Mouse (Mus musculus): ENCODE results near the gene Eif3k. TPM values are rescaled to one million over a fixed set of nuclear protein-coding genes. Genes with fewer than 3 reads are reported as not detected.
A peak's percentile ranks its signal among the peaks of the same experiment; 100 is the strongest.

The Eif3k gene
- polyA plus RNA-seq, 1 experiment = 429 TPM

GRCm38 (mm10) chr7:28984452-28984851, 2.8 kb upstream of the Eif3k start:
- peaks cover 11% of the 10 kb centered on the region for H3K79me3 ChIP-seq (ENCODE audit: low read depth)
- no peaks in the 10 kb centered on the region for H3K36me3 ChIP-seq (ENCODE audit: control insufficient read depth, insufficient read depth)
- H3K27me3 ChIP-seq (ENCODE audit: control insufficient read depth, insufficient read depth, insufficient read length) = peaks cover 4% of the 10 kb centered on the region
- TF ChIP-seq MYOG (IDR thresholded peaks at IDR 0.05; ENCODE audit: control insufficient read depth, extremely low read depth, insufficient read length) (no peak), CTCF (IDR thresholded peaks at IDR 0.05; ENCODE audit: control insufficient read depth, insufficient read depth, insufficient read length) (no peak), USF1 (IDR thresholded peaks at IDR 0.05; ENCODE audit: low read depth) (no peak), CEBPB (IDR thresholded peaks at IDR 0.05; ENCODE audit: low read depth) (no peak), FOSL1 (IDR thresholded peaks at IDR 0.05; ENCODE audit: insufficient read depth, low read length, poor library complexity, severe bottlenecking) (no peak), MYOD1 (IDR thresholded peaks at IDR 0.05; ENCODE audit: control insufficient read depth, insufficient read length, low read depth) (no peak), MAX (IDR thresholded peaks at IDR 0.05) (no peak)
- peaks cover 16% of the 10 kb centered on the region for H3K79me2 ChIP-seq (ENCODE audit: control insufficient read depth, insufficient read depth)
- H3ac ChIP-seq (ENCODE audit: control insufficient read depth, insufficient read length, low read depth) = no peak overlapping the region
- H3K4me3 ChIP-seq (ENCODE audit: insufficient read depth, poor library complexity, severe bottlenecking) = no peak overlapping the region

DNA sequence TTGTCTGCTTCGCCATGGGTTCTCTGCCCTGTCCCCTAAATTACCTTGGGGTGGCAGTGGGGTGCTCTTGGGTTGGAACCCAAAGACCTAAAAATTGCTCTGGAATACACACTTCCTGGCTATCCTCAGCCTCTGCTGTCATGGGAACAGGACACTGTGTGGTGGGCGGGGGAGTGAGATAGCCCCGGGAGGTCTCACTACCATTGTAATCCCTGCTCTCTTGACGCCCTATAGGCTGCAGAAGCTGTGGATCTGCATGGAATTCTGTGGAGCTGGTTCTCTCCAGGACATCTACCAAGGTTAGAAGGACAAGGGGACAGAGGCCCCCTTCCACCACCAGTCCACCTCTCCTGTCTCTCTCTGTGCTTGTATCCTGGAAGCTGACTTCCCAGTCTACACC, 2.2 kb upstream of the Eif3k start:
- peaks cover 16% of the 10 kb centered on the region for H3K79me3 ChIP-seq (ENCODE audit: low read depth)
- peaks cover 22% of the 10 kb centered on the region for H3K79me2 ChIP-seq (ENCODE audit: control insufficient read depth, insufficient read depth)
- H3K36me3 ChIP-seq (ENCODE audit: control insufficient read depth, insufficient read depth) = peaks cover 3% of the 10 kb centered on the region
- peaks cover 4% of the 10 kb centered on the region for H3K27me3 ChIP-seq (ENCODE audit: control insufficient read depth, insufficient read depth, insufficient read length)
- no peak for TF ChIP-seq CEBPB (IDR thresholded peaks at IDR 0.05; ENCODE audit: low read depth)
- no peak for TF ChIP-seq MAX (IDR thresholded peaks at IDR 0.05)
- TF ChIP-seq FOSL1 (IDR thresholded peaks at IDR 0.05; ENCODE audit: insufficient read depth, low read length, poor library complexity, severe bottlenecking) = no peak
- no peak for TF ChIP-seq CTCF (IDR thresholded peaks at IDR 0.05; ENCODE audit: control insufficient read depth, insufficient read depth, insufficient read length)
- no peak for TF ChIP-seq MYOG (IDR thresholded peaks at IDR 0.05; ENCODE audit: control insufficient read depth, extremely low read depth, insufficient read length)
- TF ChIP-seq MYOD1 (IDR thresholded peaks at IDR 0.05; ENCODE audit: control insufficient read depth, insufficient read length, low read depth) = no peak
- TF ChIP-seq USF1 (IDR thresholded peaks at IDR 0.05; ENCODE audit: low read depth) = no peak
- no peak overlapping the region for H3ac ChIP-seq (ENCODE audit: control insufficient read depth, insufficient read length, low read depth)
- no peak overlapping the region for H3K4me3 ChIP-seq (ENCODE audit: insufficient read depth, poor library complexity, severe bottlenecking)

DNA sequence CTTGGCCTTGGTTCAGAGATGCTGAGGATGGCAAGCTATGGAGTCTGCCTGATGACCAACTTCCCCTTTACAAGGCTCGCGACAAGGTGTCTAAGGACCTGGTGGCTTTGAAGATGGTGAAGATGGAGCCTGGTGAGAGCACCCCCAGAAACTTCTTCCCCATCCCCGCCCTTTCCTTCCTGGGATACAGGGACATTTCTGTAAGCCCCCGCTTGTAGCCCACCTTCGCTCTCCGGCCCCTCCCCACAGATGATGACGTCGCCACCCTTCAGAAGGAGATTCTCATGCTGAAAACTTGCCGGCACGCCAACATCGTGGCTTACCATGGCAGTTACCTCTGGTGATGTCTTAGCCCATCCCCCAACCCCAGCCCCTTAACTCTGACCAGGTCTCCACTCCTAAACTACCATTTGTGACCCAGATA, 1.5 kb upstream of the Eif3k start:
- H3K4me3 ChIP-seq (ENCODE audit: insufficient read depth, poor library complexity, severe bottlenecking) = no peak overlapping the region
- TF ChIP-seq CEBPB (IDR thresholded peaks at IDR 0.05; ENCODE audit: low read depth) = no peak
- no peak for TF ChIP-seq MYOD1 (IDR thresholded peaks at IDR 0.05; ENCODE audit: control insufficient read depth, insufficient read length, low read depth)
- no peak for TF ChIP-seq MAX (IDR thresholded peaks at IDR 0.05)
- TF ChIP-seq CTCF (IDR thresholded peaks at IDR 0.05; ENCODE audit: control insufficient read depth, insufficient read depth, insufficient read length) = no peak
- TF ChIP-seq USF1 (IDR thresholded peaks at IDR 0.05; ENCODE audit: low read depth) = no peak
- no peak for TF ChIP-seq FOSL1 (IDR thresholded peaks at IDR 0.05; ENCODE audit: insufficient read depth, low read length, poor library complexity, severe bottlenecking)
- no peak for TF ChIP-seq MYOG (IDR thresholded peaks at IDR 0.05; ENCODE audit: control insufficient read depth, extremely low read depth, insufficient read length)
- peaks cover 8% of the 10 kb centered on the region for H3K36me3 ChIP-seq (ENCODE audit: control insufficient read depth, insufficient read depth)
- H3ac ChIP-seq (ENCODE audit: control insufficient read depth, insufficient read length, low read depth) = no peak overlapping the region
- H3K27me3 ChIP-seq (ENCODE audit: control insufficient read depth, insufficient read depth, insufficient read length) = peaks cover 4% of the 10 kb centered on the region
- H3K79me3 ChIP-seq (ENCODE audit: low read depth) = peaks cover 16% of the 10 kb centered on the region
- peaks cover 29% of the 10 kb centered on the region for H3K79me2 ChIP-seq (ENCODE audit: control insufficient read depth, insufficient read depth)

GRCm38 (mm10) chr7:28982274-28983013, 780 bp upstream of the Eif3k start:
- Histone ChIP-seq H3K27me3 (ENCODE audit: control insufficient read depth, insufficient read depth, insufficient read length) (no peaks in the 10 kb centered on the region), H3ac (ENCODE audit: control insufficient read depth, insufficient read length, low read depth) (peak overlapping the region; percentile 88), H3K4me3 (ENCODE audit: insufficient read depth, poor library complexity, severe bottlenecking) (peak overlapping the region; percentile 21), H3K79me2 (ENCODE audit: control insufficient read depth, insufficient read depth) (peaks cover 30% of the 10 kb centered on the region), H3K79me3 (ENCODE audit: low read depth) (peaks cover 16% of the 10 kb centered on the region), H3K36me3 (ENCODE audit: control insufficient read depth, insufficient read depth) (peaks cover 14% of the 10 kb centered on the region)
- no peak for TF ChIP-seq USF1 (IDR thresholded peaks at IDR 0.05; ENCODE audit: low read depth)
- no peak for TF ChIP-seq MYOG (IDR thresholded peaks at IDR 0.05; ENCODE audit: control insufficient read depth, extremely low read depth, insufficient read length)
- no peak for TF ChIP-seq CEBPB (IDR thresholded peaks at IDR 0.05; ENCODE audit: low read depth)
- no peak for TF ChIP-seq FOSL1 (IDR thresholded peaks at IDR 0.05; ENCODE audit: insufficient read depth, low read length, poor library complexity, severe bottlenecking)
- no peak for TF ChIP-seq CTCF (IDR thresholded peaks at IDR 0.05; ENCODE audit: control insufficient read depth, insufficient read depth, insufficient read length)
- no peak for TF ChIP-seq MAX (IDR thresholded peaks at IDR 0.05)
- no peak for TF ChIP-seq MYOD1 (IDR thresholded peaks at IDR 0.05; ENCODE audit: control insufficient read depth, insufficient read length, low read depth)

- peaks cover 30% of the 10 kb centered on the region for H3K79me2 ChIP-seq (ENCODE audit: control insufficient read depth, insufficient read depth)
- H3K79me3 ChIP-seq (ENCODE audit: low read depth) = peaks cover 16% of the 10 kb centered on the region
- TF ChIP-seq CEBPB (IDR thresholded peaks at IDR 0.05; ENCODE audit: low read depth) (no peak), MYOD1 (IDR thresholded peaks at IDR 0.05; ENCODE audit: control insufficient read depth, insufficient read length, low read depth) (no peak), FOSL1 (IDR thresholded peaks at IDR 0.05; ENCODE audit: insufficient read depth, low read length, poor library complexity, severe bottlenecking) (no peak), USF1 (IDR thresholded peaks at IDR 0.05; ENCODE audit: low read depth) (no peak), CTCF (IDR thresholded peaks at IDR 0.05; ENCODE audit: control insufficient read depth, insufficient read depth, insufficient read length) (no peak), MYOG (IDR thresholded peaks at IDR 0.05; ENCODE audit: control insufficient read depth, extremely low read depth, insufficient read length) (no peak), MAX (IDR thresholded peaks at IDR 0.05) (no peak)
- no peak overlapping the region for H3K4me3 ChIP-seq (ENCODE audit: insufficient read depth, poor library complexity, severe bottlenecking)
- H3K27me3 ChIP-seq (ENCODE audit: control insufficient read depth, insufficient read depth, insufficient read length) = no peaks in the 10 kb centered on the region
- H3ac ChIP-seq (ENCODE audit: control insufficient read depth, insufficient read length, low read depth) = no peak overlapping the region
- peaks cover 34% of the 10 kb centered on the region for H3K36me3 ChIP-seq (ENCODE audit: control insufficient read depth, insufficient read depth)
These were observed 4.1 kb downstream of the Eif3k start for GRCm38 (mm10) chr7:28977556-28977955.

Data from C2C12 (cell line).